Mouse (Mus musculus) stomach, embryonic 14.5 days (tissue): Measurements from ENCODE around the gene Ghitm. TPM values are rescaled to one million over a fixed set of nuclear protein-coding genes. Genes with fewer than 3 reads are reported as not detected.

Experiments used
- ATAC-seq: fragments of 200-750 bp; cut with Nextera tagmentation; 2 replicates; pipeline ENCODE4 v1.8.0; 2017; ENCODE audit warnings: low read depth, moderate TSS enrichment; ENCODE audit not compliant: insufficient number of reproducible peaks, insufficient read depth, low FRiP score
- H3K27ac ChIP-seq: fragments of 300-500 bp; sonication (generic); 2 replicates; pipeline ENCODE4 v1.5.1; 2014; ENCODE audit warnings: mild to moderate bottlenecking, low read length, moderate library complexity, mixed read lengths
- H3K27me3 ChIP-seq: fragments of 300-500 bp; sonication (generic); 2 replicates; pipeline ENCODE4 v1.6.1; 2014; ENCODE audit warnings: low read length, control low read depth, mixed read lengths; ENCODE audit not compliant: control insufficient read depth, insufficient read depth
- H3K36me3 ChIP-seq: fragments of 300-500 bp; sonication (generic); 2 replicates; pipeline ENCODE4 v1.6.1; 2014; ENCODE audit warnings: mild to moderate bottlenecking, control low read depth, low read length, moderate library complexity, mixed read lengths; ENCODE audit not compliant: control insufficient read depth, insufficient read depth
- H3K4me1 ChIP-seq: fragments of 300-500 bp; sonication (generic); 2 replicates; pipeline ENCODE4 v1.6.1; 2014; ENCODE audit warnings: low read length, control low read depth, mixed read lengths; ENCODE audit not compliant: control insufficient read depth, insufficient read depth
- H3K4me2 ChIP-seq: fragments of 300-500 bp; sonication (generic); replicated peaks from 2 replicates; pipeline ENCODE4 v1.6.1; 2014; ENCODE audit warnings: low read depth, low read length, control low read depth
- H3K4me3 ChIP-seq: fragments of 300-500 bp; sonication (generic); 2 replicates; pipeline ENCODE4 v1.5.1; 2014; ENCODE audit warnings: low read depth, low read length, control low read depth
- H3K9ac ChIP-seq: fragments of 300-500 bp; sonication (generic); replicated peaks from 2 replicates; pipeline ENCODE4 v1.6.1; 2014; ENCODE audit warnings: low read depth, mild to moderate bottlenecking, control low read depth, low read length, moderate library complexity, mixed read lengths
- H3K9me3 ChIP-seq: fragments of 300-500 bp; sonication (generic); 2 replicates; pipeline ENCODE4 v1.6.1; 2016; ENCODE audit warnings: low read depth, low read length, control low read depth; ENCODE audit not compliant: control insufficient read depth
- WGBS: fragments of 180-500 bp; shearing (Covaris S2); extraction: QIAGEN DNeasy Blood & Tissue Kit; methylation state at CpG from one replicate; pipeline ENCODE4 v1.1.7; 2014; 5-methylcytosine and 5-hydroxymethylcytosine counted together
- polyA plus RNA-seq: library from polyadenylated mRNA; unstranded; fragments of >200 nt; fragmentation: Nextera tagmentation; extraction: Ambion mirVana; gene quantifications from 2 replicates; pipeline ENCODE4 v1.2.1, GENCODE M21; 2014

Ghitm gene
- polyA plus RNA-seq, 1 experiment from 2014 or later = 194 TPM

DNA sequence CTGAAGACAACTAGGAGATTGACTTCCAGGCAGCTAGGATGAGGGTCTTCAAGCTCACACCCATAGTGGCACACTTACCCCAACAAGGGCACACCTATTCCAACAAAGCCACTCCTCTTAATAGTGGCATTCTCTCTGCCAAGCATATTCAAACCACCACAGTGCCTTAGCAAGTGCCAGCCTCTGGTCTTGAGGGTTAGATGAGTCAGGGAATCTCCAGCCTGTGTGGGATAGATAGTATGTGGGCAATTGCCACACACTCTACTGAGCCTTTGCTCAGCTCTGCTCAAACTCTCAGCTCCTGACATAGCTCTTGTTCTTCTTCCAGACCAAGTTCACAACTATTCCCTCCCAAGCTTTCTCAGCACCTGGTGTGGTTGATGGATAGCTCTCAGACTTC lies 23.7 kb downstream of the Ghitm start:
- no peaks in the 10 kb centered on the region for H3K9me3 ChIP-seq
- H3K27me3 ChIP-seq = no peaks in the 10 kb centered on the region
- ATAC-seq = no peak
- H3K27ac ChIP-seq = no peak overlapping the region
- H3K4me3 ChIP-seq = no peak overlapping the region
- no peaks in the 10 kb centered on the region for H3K4me1 ChIP-seq
- no peak overlapping the region for H3K4me2 ChIP-seq
- H3K9ac ChIP-seq = no peak overlapping the region
- H3K36me3 ChIP-seq = no peaks in the 10 kb centered on the region

DNA sequence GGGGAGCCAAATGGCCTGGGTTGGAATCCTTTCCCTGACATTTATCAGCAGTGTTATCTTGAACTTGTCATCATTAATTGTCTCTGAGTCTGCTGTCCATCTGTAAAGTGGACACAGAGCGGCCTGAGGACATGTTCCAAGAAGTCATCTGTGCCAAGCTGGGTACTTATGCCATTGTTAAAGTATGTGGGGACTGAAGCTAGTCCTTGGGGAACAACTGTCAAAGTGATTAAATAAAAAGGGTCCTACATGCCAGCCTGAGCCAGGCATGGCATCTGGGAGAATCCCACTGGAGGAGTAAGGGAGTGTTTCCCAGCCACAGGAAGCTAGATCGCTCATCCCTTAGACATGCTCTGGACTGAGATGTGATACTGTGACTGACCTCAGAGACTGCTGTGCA lies 24.6 kb downstream of the Ghitm start:
- Histone ChIP-seq H3K4me1 (no peaks in the 10 kb centered on the region), H3K9ac (no peak overlapping the region), H3K27me3 (no peaks in the 10 kb centered on the region), H3K9me3 (no peaks in the 10 kb centered on the region), H3K4me2 (no peak overlapping the region), H3K36me3 (no peaks in the 10 kb centered on the region), H3K4me3 (no peak overlapping the region), H3K27ac (no peak overlapping the region)
- WGBS = 63% methylated on average over 2 of the region's 2 CpGs
- ATAC-seq = no peak

DNA sequence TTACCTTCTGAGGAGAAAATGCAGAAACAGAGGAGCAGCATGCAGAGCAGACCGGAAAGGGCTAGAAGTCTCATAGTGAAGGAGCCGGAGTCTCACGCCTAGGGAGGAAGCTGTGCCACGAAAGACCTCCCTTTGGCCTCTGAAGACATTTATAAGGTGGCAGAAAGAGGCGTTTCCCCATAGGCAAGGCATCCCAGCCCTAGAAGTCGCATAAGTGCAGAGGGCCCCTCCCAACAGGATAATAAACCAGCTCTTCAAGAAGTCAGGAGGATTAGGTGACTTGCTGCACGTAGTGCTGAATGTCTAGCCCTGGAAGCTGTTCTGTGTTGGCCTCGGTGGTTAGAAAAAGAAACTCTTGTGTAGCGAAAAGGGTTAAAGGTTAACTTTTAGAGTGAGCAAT lies 25.1 kb downstream of the Ghitm start:
- 32% methylated on average over 9 of the region's 9 CpGs for WGBS
- H3K36me3 ChIP-seq = no peaks in the 10 kb centered on the region
- no peak overlapping the region for H3K27ac ChIP-seq
- no peaks in the 10 kb centered on the region for H3K4me1 ChIP-seq
- H3K27me3 ChIP-seq = no peaks in the 10 kb centered on the region
- no peak overlapping the region for H3K4me2 ChIP-seq
- ATAC-seq = no peak
- H3K4me3 ChIP-seq = no peak overlapping the region
- H3K9ac ChIP-seq = no peak overlapping the region
- no peaks in the 10 kb centered on the region for H3K9me3 ChIP-seq

DNA sequence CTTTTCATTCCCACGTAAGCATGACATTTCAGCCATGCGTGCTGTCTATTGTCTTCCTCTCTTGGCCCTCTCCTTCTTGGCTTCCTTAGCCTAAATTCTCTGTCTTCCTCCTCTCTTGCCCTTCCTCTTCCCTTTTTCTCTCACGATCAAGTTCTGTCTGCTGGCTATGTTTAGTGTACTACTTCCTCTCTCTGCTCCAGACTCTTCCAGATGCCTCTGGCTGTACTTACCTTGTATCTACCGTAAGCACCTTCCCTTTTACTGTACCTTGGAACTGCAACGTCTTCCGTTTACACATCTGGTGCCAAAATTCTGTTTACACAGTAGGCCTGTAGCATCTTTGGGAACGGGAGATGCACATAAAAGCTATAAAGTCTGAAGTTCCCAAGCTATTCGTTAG lies 25.6 kb downstream of the Ghitm start:
- ATAC-seq = no peak
- H3K9me3 ChIP-seq = no peaks in the 10 kb centered on the region
- no peaks in the 10 kb centered on the region for H3K27me3 ChIP-seq
- H3K9ac ChIP-seq = no peak overlapping the region
- 0 out of 2 replicates have a peak, but pooled peaks cover 3% of the 10 kb centered on the region for H3K4me1 ChIP-seq
- no peak overlapping the region for H3K27ac ChIP-seq
- H3K36me3 ChIP-seq = no peaks in the 10 kb centered on the region
- H3K4me2 ChIP-seq = no peak overlapping the region
- no peak overlapping the region for H3K4me3 ChIP-seq
- 70% methylated on average over 8 of the region's 8 CpGs for WGBS

DNA sequence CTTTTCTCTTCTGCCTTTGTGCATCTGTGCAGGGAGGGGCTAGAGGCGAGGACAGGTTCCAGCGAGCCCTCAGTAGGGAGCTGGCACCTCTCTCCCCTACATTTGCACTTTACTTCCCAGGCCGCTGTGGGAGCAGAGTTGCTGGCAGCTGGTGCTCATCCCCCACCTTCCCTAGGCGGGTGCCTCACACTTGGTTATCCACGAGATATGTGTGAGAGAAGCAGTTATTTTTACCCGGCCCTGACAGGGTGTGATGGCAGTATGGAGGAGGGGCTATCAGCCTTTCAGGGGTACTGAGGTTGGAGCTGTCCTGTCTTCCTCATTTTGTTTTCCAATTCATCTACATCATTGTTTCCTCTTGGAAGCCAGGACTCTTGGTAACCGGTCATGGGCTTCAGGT lies 29.2 kb downstream of the Ghitm start:
- no peak overlapping the region for H3K9ac ChIP-seq
- no peaks in the 10 kb centered on the region for H3K36me3 ChIP-seq
- no peak overlapping the region for H3K4me2 ChIP-seq
- no peaks in the 10 kb centered on the region for H3K27me3 ChIP-seq
- no peak overlapping the region for H3K4me3 ChIP-seq
- WGBS = 16% methylated on average over 7 of the region's 7 CpGs
- H3K4me1 ChIP-seq = 0 out of 2 replicates have a peak, but pooled peaks cover 3% of the 10 kb centered on the region
- H3K9me3 ChIP-seq = no peaks in the 10 kb centered on the region
- no peak overlapping the region for H3K27ac ChIP-seq
- ATAC-seq = no peak

DNA sequence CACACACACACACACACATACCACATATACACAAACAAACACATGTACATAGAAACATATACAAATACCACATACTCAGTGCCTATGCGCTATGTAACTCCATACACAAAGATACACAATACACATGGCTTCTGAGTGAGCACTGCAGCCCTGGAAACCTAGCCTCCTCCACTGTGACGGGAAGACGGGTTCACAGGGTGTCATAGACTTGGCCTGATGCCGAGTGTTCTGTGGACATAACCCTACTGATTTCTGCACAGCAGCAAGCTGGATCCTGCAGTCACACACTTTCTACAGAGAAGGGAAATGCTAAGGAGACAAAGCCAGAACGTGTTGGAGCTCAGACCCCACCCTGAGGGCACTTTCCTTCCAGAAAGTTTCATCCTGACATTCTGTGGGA lies 30.3 kb downstream of the Ghitm start:
- 36% methylated on average over 5 of the region's 5 CpGs for WGBS
- Histone ChIP-seq H3K9ac (no peak overlapping the region), H3K36me3 (no peaks in the 10 kb centered on the region), H3K27me3 (no peaks in the 10 kb centered on the region), H3K27ac (no peak overlapping the region), H3K9me3 (no peaks in the 10 kb centered on the region), H3K4me1 (0 out of 2 replicates have a peak, but pooled peaks cover 3% of the 10 kb centered on the region), H3K4me2 (no peak overlapping the region), H3K4me3 (no peak overlapping the region)
- peak; percentile 53; the same call in 1 of the 2 replicates for ATAC-seq

DNA sequence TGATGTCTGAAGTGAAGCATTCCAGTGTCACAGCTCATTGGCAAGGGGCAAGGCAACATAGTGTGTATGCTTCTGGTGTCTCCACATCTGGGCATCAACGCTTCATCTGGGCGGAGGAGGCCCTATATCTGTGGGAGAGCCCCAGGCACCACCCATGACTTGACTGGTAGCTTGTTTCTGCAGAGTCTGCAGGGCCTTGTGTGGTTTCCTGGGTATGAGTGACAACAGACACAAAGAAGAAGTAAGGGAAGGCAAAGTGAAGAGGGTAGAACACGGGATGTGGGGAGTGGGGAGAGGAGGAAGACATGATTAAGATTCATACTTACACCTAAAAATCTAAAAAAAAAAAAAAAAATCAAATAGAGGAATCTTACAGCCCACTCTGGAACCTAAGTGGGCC lies 32.6 kb downstream of the Ghitm start:
- 0 out of 2 replicates have a peak, but pooled peaks cover 6% of the 10 kb centered on the region for H3K4me1 ChIP-seq
- H3K9me3 ChIP-seq = no peaks in the 10 kb centered on the region
- H3K27ac ChIP-seq = no peak overlapping the region
- WGBS = 73% methylated on average over 3 of the region's 3 CpGs
- H3K36me3 ChIP-seq = no peaks in the 10 kb centered on the region
- 0 out of 2 replicates have a peak, but pooled peaks cover 6% of the 10 kb centered on the region for H3K27me3 ChIP-seq
- no peak overlapping the region for H3K4me3 ChIP-seq
- ATAC-seq = no peak
- no peak overlapping the region for H3K9ac ChIP-seq
- no peak overlapping the region for H3K4me2 ChIP-seq

DNA sequence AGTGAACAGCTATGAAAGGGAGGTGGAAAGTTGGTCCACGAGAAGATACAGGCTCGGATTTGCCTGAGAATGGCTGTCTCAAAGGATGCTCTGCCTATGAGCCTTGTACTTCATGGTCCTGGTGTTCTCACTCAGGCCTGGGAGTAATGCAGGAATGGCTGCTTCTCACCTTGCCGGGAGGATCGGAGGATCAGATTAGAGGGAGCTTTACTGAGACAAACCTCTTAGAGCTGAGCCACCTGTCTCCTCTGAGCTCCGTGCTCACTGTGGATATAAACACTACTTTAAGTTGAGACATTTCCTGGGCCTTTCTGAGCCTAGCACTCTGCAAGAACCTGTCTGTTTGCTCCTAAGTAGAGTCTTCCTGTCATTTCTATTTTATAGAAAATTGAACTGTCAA lies 33.5 kb downstream of the Ghitm start:
- Histone ChIP-seq H3K9ac (no peak overlapping the region), H3K9me3 (no peaks in the 10 kb centered on the region), H3K4me3 (no peak overlapping the region), H3K4me1 (0 out of 2 replicates have a peak, but pooled peaks cover 6% of the 10 kb centered on the region), H3K36me3 (no peaks in the 10 kb centered on the region), H3K4me2 (no peak overlapping the region), H3K27me3 (0 out of 2 replicates have a peak, but pooled peaks cover 6% of the 10 kb centered on the region), H3K27ac (no peak overlapping the region)
- ATAC-seq = no peak
- WGBS = 54% methylated on average over 5 of the region's 5 CpGs

DNA sequence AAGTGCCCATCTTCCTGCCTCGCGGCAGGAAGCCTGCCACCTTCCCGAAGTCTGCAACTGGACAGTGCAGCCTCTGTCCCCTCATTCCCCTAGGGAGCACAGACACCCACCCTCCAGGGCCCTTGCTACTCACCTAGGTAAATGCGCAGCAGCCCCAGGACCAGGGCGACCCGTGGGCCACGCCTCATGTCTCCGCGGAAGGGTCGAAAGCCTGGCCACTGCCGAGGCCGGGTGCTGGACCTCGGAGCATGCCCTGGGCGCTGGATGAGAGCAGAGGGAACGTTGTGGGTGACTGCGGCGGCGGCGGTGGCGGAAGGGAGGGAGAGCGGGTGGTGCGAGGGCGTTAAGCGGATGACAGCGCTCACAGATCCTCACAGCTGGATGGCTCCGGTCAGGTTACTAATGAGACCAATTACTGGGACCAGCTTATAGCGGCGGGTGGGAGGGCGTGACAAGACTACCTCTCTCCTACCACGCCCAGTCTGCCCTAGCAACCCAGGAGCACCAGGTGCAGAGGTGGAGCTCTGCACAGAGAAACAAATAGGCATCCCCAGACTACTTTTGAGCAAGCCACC lies 37.0 kb downstream of the Ghitm start, which contains the start of gene Cdhr1:
TSS of gene Cdhr1 (minus strand) at position 392 of the 575 bp plus-strand sequence.
- under 1% methylated on average over 30 of the region's 30 CpGs for WGBS
- peak within 1 kb of the TSS; percentile 18 for H3K4me3 ChIP-seq
- H3K4me2 ChIP-seq = peak within 1 kb of the TSS; percentile 34; the same call in 1 of the 2 replicates
- H3K27ac ChIP-seq = no peak within 1 kb of the TSS
- no peaks in the 10 kb centered on the region for H3K9me3 ChIP-seq
- 0 out of 2 replicates have a peak, but pooled peaks cover 6% of the 10 kb centered on the region for H3K27me3 ChIP-seq
- H3K36me3 ChIP-seq = no peaks in the 10 kb centered on the region
- H3K4me1 ChIP-seq = 0 out of 2 replicates have a peak, but pooled peaks cover 4% of the 10 kb centered on the region
- no peak within 1 kb of the TSS for H3K9ac ChIP-seq
- no peak for ATAC-seq
